Mouse (Mus musculus) spleen, adult 2 months (tissue): ENCODE measurements around the gene Sdc4.

Experiments used
- CTCF ChIP-seq: fragments of 200-500 bp; IDR thresholded peaks from 2 replicates; pipeline ENCODE4 v1.5.1; 2011; ENCODE audit warnings: mild to moderate bottlenecking, inconsistent platforms; ENCODE audit not compliant: insufficient read depth, insufficient read length, insufficient replicate concordance; ENCODE audit errors: extremely low read depth
- POLR2A ChIP-seq: fragments of 200-500 bp; IDR thresholded peaks from 2 replicates; pipeline ENCODE4 v1.6.1; 2011; ENCODE audit warnings: low read depth, low read length, inconsistent platforms

DNA sequence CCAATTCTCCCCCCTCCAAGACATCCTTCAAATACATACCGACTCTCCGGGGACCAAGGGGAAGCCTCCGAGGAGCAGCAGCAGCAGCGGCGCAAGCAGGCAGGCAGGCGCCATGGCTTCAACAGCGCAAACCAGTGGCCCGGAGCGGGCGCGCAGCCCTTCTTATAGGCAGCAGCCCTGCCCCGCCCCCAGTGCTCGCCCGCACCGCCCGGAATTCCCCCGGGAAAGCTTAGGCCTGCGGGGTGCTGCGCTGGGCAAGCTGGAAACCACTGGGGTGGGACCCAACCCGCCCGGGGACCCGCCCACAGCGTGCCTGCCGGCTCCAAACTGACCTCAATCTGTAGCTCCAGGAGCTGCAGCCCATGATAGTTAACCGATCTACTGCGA is 643 bp downstream of the Sdc4 start:
- TF ChIP-seq POLR2A (peak; percentile 70), CTCF (no peak)
